Mouse (Mus musculus): Measurements from ENCODE around the gene AF067061. TPM values are rescaled to one million over a fixed set of nuclear protein-coding genes. Genes with fewer than 3 reads are reported as not detected.

The AF067061 gene
- polyA plus RNA-seq, 1 experiment from 2014 or later = not detected

DNA sequence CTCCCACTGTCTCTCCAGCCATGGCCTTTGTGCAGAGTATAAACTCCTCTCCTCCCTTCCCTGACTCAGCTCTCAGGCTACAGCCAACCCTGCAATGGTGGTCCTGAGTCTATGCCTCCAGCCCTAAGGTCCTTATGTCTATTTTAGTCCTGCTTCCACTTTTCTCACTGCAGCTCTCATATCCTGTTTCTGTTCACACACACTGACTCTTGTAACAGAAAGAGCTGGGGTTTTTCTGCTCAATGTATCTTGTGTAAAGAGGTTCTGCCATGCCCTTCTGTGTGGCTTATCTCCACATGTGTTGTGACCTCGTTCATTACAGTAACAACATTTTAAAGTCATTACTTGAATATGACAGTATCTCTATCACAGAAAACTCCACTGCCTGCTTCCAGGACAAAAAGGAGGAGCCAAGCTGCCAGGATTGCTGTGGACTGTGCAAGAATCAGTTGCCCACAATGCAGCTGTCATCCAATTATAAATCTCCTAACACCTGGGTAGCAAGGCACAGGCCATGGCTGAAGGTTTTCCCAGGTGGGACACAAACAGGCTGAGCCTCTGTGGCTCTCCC is 36.5 kb downstream of the AF067061 start:
- Histone ChIP-seq H3K27me3 (ENCODE audit: low read depth, poor library complexity, severe bottlenecking) (no peaks in the 10 kb centered on the region), H3K4me3 (no peak overlapping the region), H3K9me3 (replicated peaks) (no peaks in the 10 kb centered on the region), H3K27ac (no peak overlapping the region), H3K4me1 (no peaks in the 10 kb centered on the region), H3K36me3 (no peaks in the 10 kb centered on the region)
- WGBS = 77% methylated on average over 1 of the region's 1 CpGs
- no peak for DNase-seq (ENCODE audit: low spot score)

GRCm38 (mm10) chr13:120299991-120300442 is 37.1 kb downstream of the AF067061 start, which contains the start of gene BC147527:
TSS of gene BC147527 (plus strand) at chr13:120300392.
- Histone ChIP-seq H3K36me3 (no peaks in the 10 kb centered on the region), H3K9me3 (replicated peaks) (no peaks in the 10 kb centered on the region), H3K27me3 (ENCODE audit: low read depth, poor library complexity, severe bottlenecking) (no peaks in the 10 kb centered on the region), H3K27ac (no peak within 1 kb of the TSS), H3K4me3 (no peak within 1 kb of the TSS), H3K4me1 (no peaks in the 10 kb centered on the region)
- 62% methylated on average over 2 of the region's 2 CpGs for whole genome bisulfite sequencing
- no peak for DNase-seq (ENCODE audit: low spot score)

GRCm38 (mm10) chr13:120300853-120301252 is 37.9 kb downstream of the AF067061 start:
- Histone ChIP-seq H3K27me3 (ENCODE audit: low read depth, poor library complexity, severe bottlenecking) (no peaks in the 10 kb centered on the region), H3K27ac (no peak overlapping the region), H3K4me1 (no peaks in the 10 kb centered on the region), H3K4me3 (no peak overlapping the region), H3K36me3 (no peaks in the 10 kb centered on the region), H3K9me3 (replicated peaks) (no peaks in the 10 kb centered on the region)
- no peak for DNase-seq (ENCODE audit: low spot score)
- 85% methylated on average over 4 of the region's 4 CpGs for WGBS

DNA sequence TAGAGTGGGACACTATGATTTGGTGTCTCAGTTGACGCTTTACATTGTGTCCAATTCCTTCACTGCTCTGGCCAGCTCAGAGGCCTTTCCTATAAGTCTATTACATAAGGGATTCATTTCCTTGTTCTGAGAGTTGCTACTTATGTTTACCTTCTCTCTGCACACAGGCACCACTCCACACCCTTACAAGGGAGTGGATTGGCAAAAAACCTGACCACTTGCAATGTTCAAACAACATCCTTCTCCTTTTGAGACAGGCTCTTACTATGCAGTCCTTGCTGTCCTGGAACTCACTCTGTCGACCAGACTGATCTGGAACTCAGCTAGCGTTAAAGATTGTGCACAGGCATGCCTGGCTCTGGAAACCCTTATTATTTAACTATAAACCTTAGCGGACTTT is 47.8 kb downstream of the AF067061 start:
- H3K4me1 ChIP-seq = no peaks in the 10 kb centered on the region
- WGBS = 80% methylated on average over 4 of the region's 4 CpGs

GRCm38 (mm10) chr13:120313584-120313983 is 50.7 kb downstream of the AF067061 start:
- no peaks in the 10 kb centered on the region for H3K4me1 ChIP-seq
- 40% methylated on average over 14 of the region's 14 CpGs for WGBS
- no peak overlapping the region for H3K4me3 ChIP-seq
- peaks cover 7% of the 10 kb centered on the region; the same call in 1 of the 2 replicates for H3K27me3 ChIP-seq (ENCODE audit: low read depth, poor library complexity, severe bottlenecking)
- DNase-seq (ENCODE audit: low spot score) = peak; percentile 49
- no peak overlapping the region for H3K27ac ChIP-seq
- no peaks in the 10 kb centered on the region for H3K9me3 ChIP-seq (replicated peaks)
- no peaks in the 10 kb centered on the region for H3K36me3 ChIP-seq

More for the DNA sequence above, 47.8 kb downstream of the AF067061 start:
- no peak overlapping the region for H3K27ac ChIP-seq
- peaks cover 7% of the 10 kb centered on the region; the same call in 1 of the 2 replicates for H3K27me3 ChIP-seq (ENCODE audit: low read depth, poor library complexity, severe bottlenecking)
- no peak for DNase-seq (ENCODE audit: low spot score)
- no peaks in the 10 kb centered on the region for H3K36me3 ChIP-seq
- no peak overlapping the region for H3K4me3 ChIP-seq
- no peaks in the 10 kb centered on the region for H3K9me3 ChIP-seq (replicated peaks)

Other genes with a start within 250 kb of the AF067061 start
- gene Gm36079, start 236.1 kb upstream of the AF067061 start, polyA plus RNA-seq (2016; fragmentation: Nextera tagmentation; extraction: Ambion mirVana) = not detected in 2 replicates
- gene Gm21188, start 210.9 kb upstream of the AF067061 start, polyA plus RNA-seq (2016; fragmentation: Nextera tagmentation; extraction: Ambion mirVana) = not detected in 2 replicates
- not detected in 2 replicates for gene Gm20767, start 122.9 kb upstream of the AF067061 start, polyA plus RNA-seq (2016; fragmentation: Nextera tagmentation; extraction: Ambion mirVana)
- not detected in 2 replicates for gene Gm21818, start 90.7 kb upstream of the AF067061 start, polyA plus RNA-seq (2016; fragmentation: Nextera tagmentation; extraction: Ambion mirVana)
- gene Gm21762, start 47.2 kb upstream of the AF067061 start, polyA plus RNA-seq (2016; fragmentation: Nextera tagmentation; extraction: Ambion mirVana) = not detected in 2 replicates
- gene Gm21731, start 24.0 kb upstream of the AF067061 start, polyA plus RNA-seq (2016; fragmentation: Nextera tagmentation; extraction: Ambion mirVana) = not detected in 2 replicates
- not detected in 2 replicates for gene BC147527, start 37.3 kb downstream of the AF067061 start, polyA plus RNA-seq (2016; fragmentation: Nextera tagmentation; extraction: Ambion mirVana)
- not detected in 2 replicates for gene Tcstv3, start 53.8 kb downstream of the AF067061 start, polyA plus RNA-seq (2016; fragmentation: Nextera tagmentation; extraction: Ambion mirVana)

All from limb, embryonic 10.5 days (tissue).